Mouse (Mus musculus) hindbrain, embryonic 10.5 days (tissue): Measurements from ENCODE around the gene Ccl6. TPM values are rescaled to one million over a fixed set of nuclear protein-coding genes. Genes with fewer than 3 reads are reported as not detected.

ENCODE experiments used
- DNase-seq: peaks from one replicate; pipeline ENCODE4 v3.0.0-alpha.2; 2017; ENCODE audit warnings: low spot score
- H3K27ac ChIP-seq: fragments of 300-500 bp; sonication (generic); 2 replicates; pipeline ENCODE4 v1.5.1; 2016; ENCODE audit warnings: mild to moderate bottlenecking, moderate library complexity
- H3K27me3 ChIP-seq: fragments of 300-500 bp; sonication (generic); 2 replicates; pipeline ENCODE4 v1.6.1; 2016; ENCODE audit warnings: mild to moderate bottlenecking; ENCODE audit not compliant: poor library complexity, insufficient read depth, severe bottlenecking
- H3K36me3 ChIP-seq: fragments of 300-500 bp; sonication (generic); 2 replicates; pipeline ENCODE4 v1.6.1; 2016; ENCODE audit warnings: mild to moderate bottlenecking, moderate library complexity
- H3K4me1 ChIP-seq: fragments of 300-500 bp; sonication (generic); replicated peaks from 2 replicates; pipeline ENCODE4 v1.6.1; 2016; ENCODE audit warnings: mild to moderate bottlenecking
- H3K4me3 ChIP-seq: fragments of 300-500 bp; sonication (generic); 2 replicates; pipeline ENCODE4 v1.5.1; 2016; ENCODE audit warnings: mild to moderate bottlenecking, moderate library complexity
- H3K9me3 ChIP-seq: fragments of 300-500 bp; sonication (generic); 2 replicates; pipeline ENCODE4 v1.6.1; 2016; ENCODE audit warnings: mild to moderate bottlenecking, moderate library complexity
- WGBS: fragments of 180-500 bp; shearing (Covaris S2); methylation state at CpG from one replicate; pipeline ENCODE4 v1.1.7; 2016; 5-methylcytosine and 5-hydroxymethylcytosine counted together
- polyA plus RNA-seq: library from polyadenylated mRNA; unstranded; fragments of >200 nt; fragmentation: Nextera tagmentation; extraction: Ambion mirVana; gene quantifications from 2 replicates; pipeline ENCODE4 v1.2.1, GENCODE M21; 2016

The Ccl6 gene
- polyA plus RNA-seq = 1.9 and 3.0 TPM in 2 replicates

GRCm38 (mm10) chr11:83592853-83593252 lies at the start of gene Ccl6:
Gene Ccl6 (minus strand): TSS chr11:83593087.
- Histone ChIP-seq H3K4me1 (peaks cover 4% of the 10 kb centered on the region; the same call in 1 of the 2 replicates), H3K27ac (no peak within 1 kb of the TSS), H3K4me3 (no peak within 1 kb of the TSS), H3K36me3 (no peaks in the 10 kb centered on the region), H3K27me3 (no peaks in the 10 kb centered on the region), H3K9me3 (no peaks in the 10 kb centered on the region)
- DNase-seq = no peak
- 61% methylated on average over 2 of the region's 2 CpGs for WGBS

- no peak overlapping the region for H3K27ac ChIP-seq
- WGBS = 84% methylated on average over 2 of the region's 2 CpGs
- DNase-seq = no peak
- no peak overlapping the region for H3K4me3 ChIP-seq
- H3K27me3 ChIP-seq = no peaks in the 10 kb centered on the region
- H3K9me3 ChIP-seq = no peaks in the 10 kb centered on the region; the same call in 1 of the 2 replicates
- no peaks in the 10 kb centered on the region for H3K36me3 ChIP-seq
- H3K4me1 ChIP-seq = 0 out of 2 replicates have a peak, but pooled peaks cover 2% of the 10 kb centered on the region
Observed at GRCm38 (mm10) chr11:83641216-83641615, 48.3 kb upstream of the Ccl6 start.

- Histone ChIP-seq H3K4me3 (no peak overlapping the region), H3K27ac (no peak overlapping the region), H3K36me3 (no peaks in the 10 kb centered on the region), H3K27me3 (no peaks in the 10 kb centered on the region), H3K4me1 (0 out of 2 replicates have a peak, but pooled peaks cover 2% of the 10 kb centered on the region), H3K9me3 (no peaks in the 10 kb centered on the region; the same call in 1 of the 2 replicates)
- DNase-seq = no peak
- WGBS = 90% methylated on average over 5 of the region's 5 CpGs
Observed at GRCm38 (mm10) chr11:83640141-83640540, 47.3 kb upstream of the Ccl6 start.

- Histone ChIP-seq H3K9me3 (no peaks in the 10 kb centered on the region), H3K4me3 (no peak overlapping the region), H3K27me3 (no peaks in the 10 kb centered on the region), H3K4me1 (0 out of 2 replicates have a peak, but pooled peaks cover 2% of the 10 kb centered on the region), H3K36me3 (no peaks in the 10 kb centered on the region), H3K27ac (no peak overlapping the region)
- no peak for DNase-seq
- WGBS = 65% methylated on average over 3 of the region's 3 CpGs
Observed at GRCm38 (mm10) chr11:83639533-83639932, 46.6 kb upstream of the Ccl6 start.

GRCm38 (mm10) chr11:83638934-83639333 lies 46.0 kb upstream of the Ccl6 start:
- H3K36me3 ChIP-seq = no peaks in the 10 kb centered on the region
- no peak for DNase-seq
- H3K4me3 ChIP-seq = no peak overlapping the region
- no peaks in the 10 kb centered on the region for H3K9me3 ChIP-seq
- 0 out of 2 replicates have a peak, but pooled peaks cover 7% of the 10 kb centered on the region for H3K4me1 ChIP-seq
- H3K27ac ChIP-seq = no peak overlapping the region
- 51% methylated on average over 2 of the region's 2 CpGs for WGBS
- no peaks in the 10 kb centered on the region for H3K27me3 ChIP-seq

GRCm38 (mm10) chr11:83636742-83637235 lies 43.9 kb upstream of the Ccl6 start:
- no peak for DNase-seq
- WGBS = 90% methylated on average over 1 of the region's 1 CpGs
- no peaks in the 10 kb centered on the region; the same call in 1 of the 2 replicates for H3K27me3 ChIP-seq
- no peak overlapping the region for H3K27ac ChIP-seq
- H3K4me3 ChIP-seq = no peak overlapping the region
- no peaks in the 10 kb centered on the region for H3K36me3 ChIP-seq
- no peaks in the 10 kb centered on the region for H3K9me3 ChIP-seq
- 0 out of 2 replicates have a peak, but pooled peaks cover 7% of the 10 kb centered on the region for H3K4me1 ChIP-seq

GRCm38 (mm10) chr11:83634898-83635297 lies 42.0 kb upstream of the Ccl6 start:
- H3K27ac ChIP-seq = no peak overlapping the region
- DNase-seq = no peak
- no peaks in the 10 kb centered on the region; the same call in 1 of the 2 replicates for H3K27me3 ChIP-seq
- 91% methylated on average over 2 of the region's 2 CpGs for WGBS
- no peak overlapping the region for H3K4me3 ChIP-seq
- H3K4me1 ChIP-seq = 0 out of 2 replicates have a peak, but pooled peaks cover 7% of the 10 kb centered on the region
- no peaks in the 10 kb centered on the region for H3K9me3 ChIP-seq
- H3K36me3 ChIP-seq = no peaks in the 10 kb centered on the region

- Histone ChIP-seq H3K9me3 (no peaks in the 10 kb centered on the region), H3K27ac (no peak overlapping the region), H3K4me3 (no peak overlapping the region), H3K27me3 (no peaks in the 10 kb centered on the region; the same call in 1 of the 2 replicates), H3K36me3 (no peaks in the 10 kb centered on the region), H3K4me1 (0 out of 2 replicates have a peak, but pooled peaks cover 7% of the 10 kb centered on the region)
- 56% methylated on average over 4 of the region's 4 CpGs for WGBS
- peak; percentile 31 for DNase-seq
Observed at GRCm38 (mm10) chr11:83634425-83634824, 41.5 kb upstream of the Ccl6 start.

- WGBS = 73% methylated on average over 4 of the region's 4 CpGs
- Histone ChIP-seq H3K36me3 (no peaks in the 10 kb centered on the region), H3K27me3 (no peaks in the 10 kb centered on the region; the same call in 1 of the 2 replicates), H3K4me3 (no peak overlapping the region), H3K9me3 (no peaks in the 10 kb centered on the region), H3K4me1 (0 out of 2 replicates have a peak, but pooled peaks cover 4% of the 10 kb centered on the region), H3K27ac (no peak overlapping the region)
- DNase-seq = no peak
Observed at GRCm38 (mm10) chr11:83632744-83633143, 39.9 kb upstream of the Ccl6 start.

GRCm38 (mm10) chr11:83631065-83631464 lies 38.2 kb upstream of the Ccl6 start:
- 86% methylated on average over 2 of the region's 2 CpGs for WGBS
- no peaks in the 10 kb centered on the region for H3K9me3 ChIP-seq

GRCm38 (mm10) chr11:83630630-83631029 lies 37.7 kb upstream of the Ccl6 start:
- Histone ChIP-seq H3K36me3 (no peaks in the 10 kb centered on the region), H3K9me3 (no peaks in the 10 kb centered on the region), H3K4me1 (0 out of 2 replicates have a peak, but pooled peaks cover 4% of the 10 kb centered on the region), H3K27ac (no peak overlapping the region), H3K4me3 (no peak overlapping the region), H3K27me3 (no peaks in the 10 kb centered on the region; the same call in 1 of the 2 replicates)
- WGBS = 91% methylated on average over 1 of the region's 1 CpGs
- DNase-seq = no peak

More at GRCm38 (mm10) chr11:83631065-83631464, 38.2 kb upstream of the Ccl6 start:
- no peak overlapping the region for H3K27ac ChIP-seq
- no peaks in the 10 kb centered on the region; the same call in 1 of the 2 replicates for H3K27me3 ChIP-seq
- 0 out of 2 replicates have a peak, but pooled peaks cover 4% of the 10 kb centered on the region for H3K4me1 ChIP-seq
- no peak for DNase-seq
- no peaks in the 10 kb centered on the region for H3K36me3 ChIP-seq
- no peak overlapping the region for H3K4me3 ChIP-seq

GRCm38 (mm10) chr11:83628808-83629207 lies 35.9 kb upstream of the Ccl6 start:
- H3K9me3 ChIP-seq = no peaks in the 10 kb centered on the region
- no peak overlapping the region for H3K27ac ChIP-seq
- WGBS = 90% methylated on average over 9 of the region's 9 CpGs
- H3K4me3 ChIP-seq = no peak overlapping the region
- no peak for DNase-seq
- no peaks in the 10 kb centered on the region; the same call in 1 of the 2 replicates for H3K27me3 ChIP-seq
- H3K4me1 ChIP-seq = no peaks in the 10 kb centered on the region
- H3K36me3 ChIP-seq = no peaks in the 10 kb centered on the region

GRCm38 (mm10) chr11:83623586-83623985 lies 30.7 kb upstream of the Ccl6 start:
- WGBS = 91% methylated on average over 3 of the region's 3 CpGs
- Histone ChIP-seq H3K27me3 (no peaks in the 10 kb centered on the region), H3K36me3 (no peaks in the 10 kb centered on the region), H3K9me3 (no peaks in the 10 kb centered on the region), H3K27ac (no peak overlapping the region), H3K4me3 (no peak overlapping the region), H3K4me1 (no peaks in the 10 kb centered on the region)
- no peak for DNase-seq
